Mouse (Mus musculus): ENCODE data around the gene Mctp1.

- TF ChIP-seq POLR2A (IDR thresholded peaks at IDR 0.05; ENCODE audit: insufficient read depth, low read length) (no peak), CTCF (IDR thresholded peaks at IDR 0.05; ENCODE audit: low read depth, low read length) (no peak), EP300 (IDR thresholded peaks at IDR 0.05; ENCODE audit: insufficient read depth, low read depth, low read length) (no peak)
These were observed 176.6 kb downstream of the Mctp1 start for GRCm38 (mm10) chr13:76560918-76561317.
